In the genomic region with DNA sequence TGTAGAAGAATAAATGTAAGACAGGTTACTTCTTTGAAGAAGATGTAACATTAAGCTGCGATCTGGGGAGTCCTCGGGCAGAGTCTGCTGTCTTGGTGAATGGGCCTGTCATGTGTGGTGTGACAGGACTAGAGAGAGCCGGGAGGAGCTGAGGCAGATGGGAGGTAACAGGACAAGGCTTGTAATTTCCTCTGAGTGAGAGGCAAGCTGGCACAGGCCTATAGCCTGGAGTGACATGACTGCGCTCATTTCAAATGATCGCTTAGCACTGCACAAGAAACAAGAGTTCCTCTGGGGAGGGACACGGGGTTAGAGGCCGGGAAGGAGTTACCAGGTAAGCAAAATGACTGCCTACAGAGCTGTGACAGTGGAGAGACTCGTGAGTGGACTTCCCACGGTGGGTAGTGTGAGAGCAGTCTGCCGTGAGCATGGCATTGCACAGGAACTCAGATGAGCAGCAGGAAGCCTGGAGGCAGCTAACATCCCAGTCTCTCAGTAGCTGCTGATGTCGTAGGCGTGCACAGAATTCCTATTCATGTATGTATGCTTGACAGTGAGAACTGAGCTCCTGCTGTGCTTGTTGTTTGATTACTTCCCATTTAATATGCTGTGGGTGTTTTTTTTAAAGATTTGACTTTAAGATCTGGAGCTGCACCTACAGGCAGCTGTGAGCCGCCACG, we compare ENCODE assay signal across 10 mouse cellular contexts. TPM values are rescaled to one million over a fixed set of nuclear protein-coding genes. Genes with fewer than 3 reads are reported as not detected.
DNase-seq lines count a peak whose midpoint lies in the region; ATAC-seq and TF ChIP-seq lines count a peak whose summit lies in the region.
"Had no signal": no experiment of that assay in that cellular context is flagged by ENCODE, and none has a peak within 500 bp of the region (broad histone marks: within the 10 kb centered on the region; RNA-seq: fewer than 3 reads in every experiment).

No protein-coding gene starts in this region.

- H3K9ac ChIP-seq in hindbrain, embryonic 14.5 days, result no peak overlapping the region
- no peak overlapping the region for H3K9ac ChIP-seq in stomach, postnatal 0 days (ENCODE audit: low read length)

- no peaks in the 10 kb centered on the region for H3K9me3 ChIP-seq in hindbrain, embryonic 14.5 days (ENCODE audit: control insufficient read depth, low read length)
- H3K9me3 ChIP-seq in stomach, postnatal 0 days (ENCODE audit: control insufficient read depth, low read length), result no peaks in the 10 kb centered on the region

- no peak overlapping the region for H3K4me3 ChIP-seq in hindbrain, embryonic 14.5 days (replicated peaks; ENCODE audit: low read length)
- H3K4me3 ChIP-seq in stomach, postnatal 0 days (ENCODE audit: low read depth, low read length), result no peak overlapping the region

- no peaks in the 10 kb centered on the region for H3K4me1 ChIP-seq in hindbrain, embryonic 14.5 days (replicated peaks; ENCODE audit: control insufficient read depth, insufficient read depth, low read length)
- H3K4me1 ChIP-seq in stomach, postnatal 0 days (replicated peaks; ENCODE audit: control insufficient read depth, insufficient read depth), result no peaks in the 10 kb centered on the region

- no peak overlapping the region for H3K27ac ChIP-seq in hindbrain, embryonic 14.5 days
- peak overlapping the region; percentile 75 for H3K27ac ChIP-seq in stomach, postnatal 0 days (replicated peaks)

- WGBS in hindbrain, embryonic 14.5 days, result 49% methylated on average over 14 of the region's 14 CpGs
- WGBS in stomach, postnatal 0 days, result 68% methylated on average over 14 of the region's 14 CpGs

- H3K36me3 ChIP-seq in hindbrain, embryonic 14.5 days (replicated peaks; ENCODE audit: control insufficient read depth, insufficient read depth), result no peaks in the 10 kb centered on the region
- H3K36me3 ChIP-seq in stomach, postnatal 0 days (ENCODE audit: control insufficient read depth, insufficient read depth, low read length), result no peaks in the 10 kb centered on the region

- TF ChIP-seq EP300 in stomach, postnatal 0 days (optimal IDR thresholded peaks at IDR 0.05), result peak; percentile 45

- ATAC-seq in hindbrain, embryonic 14.5 days (ENCODE audit: low FRiP score), result peak; percentile 79; the same call in 1 of the 2 replicates
- ATAC-seq in stomach, postnatal 0 days (ENCODE audit: low FRiP score, low TSS enrichment), result peak; percentile 59; the same call in 1 of the 2 replicates
- ATAC-seq: intestine, embryonic 16.5 days had no signal

- H3K4me2 ChIP-seq in hindbrain, embryonic 14.5 days (replicated peaks), result no peak overlapping the region
- H3K4me2 ChIP-seq in stomach, postnatal 0 days (replicated peaks; ENCODE audit: low read depth), result no peak overlapping the region; the same call in 1 of the 2 replicates

- no peak for TF ChIP-seq CTCF in stomach, postnatal 0 days (IDR thresholded peaks at IDR 0.05; ENCODE audit: low read depth)

- peak; percentile 52 to 55 for DNase-seq in cerebellum, postnatal 25 days
- DNase-seq in cerebellum, postnatal 36 days, result no peak
- DNase-seq in retina, postnatal 1 day, result peak; percentile 51
- DNase-seq in retina, embryonic 14.5 days (ENCODE audit: low spot score), result no peak
- peak; percentile 42 for DNase-seq in hindbrain, embryonic 14.5 days (ENCODE audit: low spot score)
- no peak for DNase-seq in stomach, postnatal 0 days (ENCODE audit: low spot score)
- DNase-seq in lung, postnatal 4 days, result no peak
- no peak for DNase-seq in testis, postnatal 10 days (ENCODE audit: low spot score)
- DNase-seq: lung, adult 18-20 months had no signal

- no peaks in the 10 kb centered on the region for H3K27me3 ChIP-seq in hindbrain, embryonic 14.5 days (ENCODE audit: control insufficient read depth, insufficient read depth, low read length)
- H3K27me3 ChIP-seq in stomach, postnatal 0 days (ENCODE audit: control insufficient read depth, insufficient read depth, low read length), result no peaks in the 10 kb centered on the region

RNA-seq across cellular contexts. Expression of a gene that starts 32.6 kb away (rescaled TPM):
- 0.38 and 0.52 TPM in 2 replicates for polyA plus RNA-seq in hindbrain, embryonic 14.5 days (2014; fragmentation: Nextera tagmentation; extraction: Ambion mirVana)
- polyA plus RNA-seq in stomach, postnatal 0 days (2015; fragmentation: Nextera tagmentation; extraction: Ambion mirVana), result 30.7 and 31.8 TPM in 2 replicates

RNA-seq across cellular contexts. Expression of a gene that starts 59.2 kb away (rescaled TPM):
- 0.41 and 0.50 TPM in 2 replicates for polyA plus RNA-seq in hindbrain, embryonic 14.5 days (2014; fragmentation: Nextera tagmentation; extraction: Ambion mirVana)
- polyA plus RNA-seq in stomach, postnatal 0 days (2015; fragmentation: Nextera tagmentation; extraction: Ambion mirVana), result 0.34 and 0.35 TPM in 2 replicates
- polyA plus RNA-seq: intestine, embryonic 16.5 days had no signal

Comparison
In these comparisons a context has a peak if more than half of its experiments do, and no peak if none do; other contexts are left out.
1. DNase-seq: peak in cerebellum, postnatal 25 days (2 of 2), retina, postnatal 1 day (single experiment) and hindbrain, embryonic 14.5 days (single experiment); none in cerebellum, postnatal 36 days (0 of 2), retina, embryonic 14.5 days (single experiment), stomach, postnatal 0 days (single experiment), lung, postnatal 4 days (0 of 2) and testis, postnatal 10 days (single experiment).
2. RNA of a gene that starts 32.6 kb away (polyA plus RNA-seq): 30.7 to 31.8 TPM in stomach, postnatal 0 days; 0.38 to 0.52 TPM in hindbrain, embryonic 14.5 days; every median in the first group is over 10 times any median in the second.